Mouse (Mus musculus) stomach, postnatal 0 days (tissue): ENCODE results near the gene Gm12258.

Experiments
- CTCF ChIP-seq: IDR thresholded peaks from 2 replicates; pipeline ENCODE4 v1.5.1; 2016; ENCODE audit warnings: antibody characterized with exemption, low read depth, mild to moderate bottlenecking, moderate library complexity
- EP300 ChIP-seq: optimal IDR thresholded peaks from 2 replicates; pipeline ENCODE3; 2016; ENCODE audit warnings: antibody characterized with exemption

- no peak for TF ChIP-seq CTCF
- no peak for TF ChIP-seq EP300
These were observed 678 bp downstream of the Gm12258 start for GRCm38 (mm10) chr11:58847636-58848035.
